Mouse (Mus musculus): ENCODE measurements around the gene Casc3.

DNA sequence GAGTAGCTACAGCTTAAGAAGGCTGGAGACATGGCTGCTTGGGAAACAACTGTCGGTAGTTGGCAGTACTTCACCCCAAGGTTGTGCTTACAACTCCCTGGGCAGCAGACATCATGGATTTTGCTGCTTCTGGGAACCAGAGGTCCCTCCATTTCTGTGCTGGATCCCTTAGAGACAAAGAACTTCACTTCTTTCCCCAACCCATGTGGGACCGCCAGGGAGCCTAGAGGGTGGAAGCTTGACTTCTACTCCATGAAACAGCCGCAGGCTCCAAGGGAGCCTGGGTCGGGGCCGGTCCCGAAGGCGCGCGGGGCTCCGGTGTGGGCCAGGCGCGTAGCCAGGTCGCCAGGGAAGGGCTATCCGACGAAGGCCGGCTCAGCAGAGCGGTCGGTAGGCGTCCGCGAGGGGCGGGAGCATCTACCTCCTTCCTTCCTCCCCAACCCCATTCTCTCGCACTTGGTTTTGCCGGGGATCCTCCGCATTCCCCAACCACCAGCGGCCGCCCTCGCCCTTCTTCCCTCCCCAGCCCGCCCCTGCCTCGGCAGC, 10.2 kb upstream of the Casc3 start:
- peak; percentile 59 for TF ChIP-seq CTCF (IDR thresholded peaks at IDR 0.05; ENCODE audit: low read depth)
- TF ChIP-seq EP300 (optimal IDR thresholded peaks at IDR 0.05): no peak
